Mouse (Mus musculus) v-Abl transformed pro-B cells (cell line): ENCODE measurements around the gene Dock1.

Source experiments
- in situ Hi-C, 2 experiments: fragments of 400-800 bp; cut with MboI; formaldehyde crosslinking; loops; one replicate each; pipeline ENCODE4 v1.15.1; 2025; ENCODE audit not compliant: unreplicated experiment in 2 of 2

Dock1 gene

GRCm38 (mm10) chr7:135221475-135221874 is 551.0 kb downstream of the Dock1 start:
- in situ Hi-C loops = no loop called here
